Mouse (Mus musculus): ENCODE measurements around the gene Tdrkh. TPM values are rescaled to one million over a fixed set of nuclear protein-coding genes. Genes with fewer than 3 reads are reported as not detected.
A peak's percentile ranks its signal among the peaks of the same experiment; 100 is the strongest.

Tdrkh gene
- 1.2 to 4.4 TPM (median 2.8 TPM) in 3 replicates for total RNA-seq (2017)

- ATAC-seq (replicated peaks; ENCODE audit: insufficient number of reproducible peaks, low FRiP score, low TSS enrichment, poor library complexity, severe bottlenecking) = peak; percentile 100
Observed at GRCm38 (mm10) chr3:94413031-94413679, at the start of gene Tdrkh. TSS of gene Tdrkh (plus strand) at chr3:94413273.

GRCm38 (mm10) chr3:94363291-94364153 is 49.6 kb upstream of the Tdrkh start:
- ATAC-seq (replicated peaks; ENCODE audit: insufficient number of reproducible peaks, low FRiP score, low TSS enrichment, poor library complexity, severe bottlenecking) = no peak

GRCm38 (mm10) chr3:94364154-94364526 is 48.9 kb upstream of the Tdrkh start:
- no peak for ATAC-seq (replicated peaks; ENCODE audit: insufficient number of reproducible peaks, low FRiP score, low TSS enrichment, poor library complexity, severe bottlenecking)

GRCm38 (mm10) chr3:94366761-94367160 is 46.3 kb upstream of the Tdrkh start:
- ATAC-seq (replicated peaks; ENCODE audit: insufficient number of reproducible peaks, low FRiP score, low TSS enrichment, poor library complexity, severe bottlenecking) = peak; percentile 71

- ATAC-seq (replicated peaks; ENCODE audit: insufficient number of reproducible peaks, low FRiP score, low TSS enrichment, poor library complexity, severe bottlenecking) = no peak
Observed at GRCm38 (mm10) chr3:94367511-94367910, 45.6 kb upstream of the Tdrkh start.

- ATAC-seq (replicated peaks; ENCODE audit: insufficient number of reproducible peaks, low FRiP score, low TSS enrichment, poor library complexity, severe bottlenecking) = no peak
Observed at GRCm38 (mm10) chr3:94368631-94369030, 44.4 kb upstream of the Tdrkh start.

- ATAC-seq (replicated peaks; ENCODE audit: insufficient number of reproducible peaks, low FRiP score, low TSS enrichment, poor library complexity, severe bottlenecking) = no peak
Observed at GRCm38 (mm10) chr3:94369709-94370108, 43.4 kb upstream of the Tdrkh start.

GRCm38 (mm10) chr3:94371637-94372036 is 41.4 kb upstream of the Tdrkh start:
- no peak for ATAC-seq (replicated peaks; ENCODE audit: insufficient number of reproducible peaks, low FRiP score, low TSS enrichment, poor library complexity, severe bottlenecking)

- ATAC-seq (replicated peaks; ENCODE audit: insufficient number of reproducible peaks, low FRiP score, low TSS enrichment, poor library complexity, severe bottlenecking) = no peak
Observed at GRCm38 (mm10) chr3:94372038-94372437, 41.0 kb upstream of the Tdrkh start.

GRCm38 (mm10) chr3:94372641-94373040 is 40.4 kb upstream of the Tdrkh start, which contains the start of gene Rorc:
TSS of gene Rorc (plus strand) at chr3:94372794.
- ATAC-seq (replicated peaks; ENCODE audit: insufficient number of reproducible peaks, low FRiP score, low TSS enrichment, poor library complexity, severe bottlenecking) = no peak

GRCm38 (mm10) chr3:94373090-94373489 is 40.0 kb upstream of the Tdrkh start:
- ATAC-seq (replicated peaks; ENCODE audit: insufficient number of reproducible peaks, low FRiP score, low TSS enrichment, poor library complexity, severe bottlenecking) = no peak

- no peak for ATAC-seq (replicated peaks; ENCODE audit: insufficient number of reproducible peaks, low FRiP score, low TSS enrichment, poor library complexity, severe bottlenecking)
Observed at GRCm38 (mm10) chr3:94373597-94374011, 39.5 kb upstream of the Tdrkh start.

- no peak for ATAC-seq (replicated peaks; ENCODE audit: insufficient number of reproducible peaks, low FRiP score, low TSS enrichment, poor library complexity, severe bottlenecking)
Observed at GRCm38 (mm10) chr3:94374636-94375035, 38.4 kb upstream of the Tdrkh start.

- no peak for ATAC-seq (replicated peaks; ENCODE audit: insufficient number of reproducible peaks, low FRiP score, low TSS enrichment, poor library complexity, severe bottlenecking)
Observed at GRCm38 (mm10) chr3:94375146-94375545, 37.9 kb upstream of the Tdrkh start.

GRCm38 (mm10) chr3:94375861-94376260 is 37.2 kb upstream of the Tdrkh start:
- ATAC-seq (replicated peaks; ENCODE audit: insufficient number of reproducible peaks, low FRiP score, low TSS enrichment, poor library complexity, severe bottlenecking) = no peak

- no peak for ATAC-seq (replicated peaks; ENCODE audit: insufficient number of reproducible peaks, low FRiP score, low TSS enrichment, poor library complexity, severe bottlenecking)
Observed at GRCm38 (mm10) chr3:94377028-94377923, 35.8 kb upstream of the Tdrkh start.

GRCm38 (mm10) chr3:94379831-94380510 is 33.1 kb upstream of the Tdrkh start:
- no peak for ATAC-seq (replicated peaks; ENCODE audit: insufficient number of reproducible peaks, low FRiP score, low TSS enrichment, poor library complexity, severe bottlenecking)

- no peak for ATAC-seq (replicated peaks; ENCODE audit: insufficient number of reproducible peaks, low FRiP score, low TSS enrichment, poor library complexity, severe bottlenecking)
Observed at GRCm38 (mm10) chr3:94382308-94382707, 30.8 kb upstream of the Tdrkh start.

Data from monocyte, adult 5-6 weeks (primary cell).